Mouse (Mus musculus) stomach, postnatal 0 days (tissue): ENCODE results near the gene Hist1h1a. TPM values are rescaled to one million over a fixed set of nuclear protein-coding genes. Genes with fewer than 3 reads are reported as not detected.
"Not testable (repeated sequence)": the region's sequence is repeated elsewhere in the genome, so short reads cannot be mapped to it uniquely, and the experiment has no call there.

Experiments used
- ATAC-seq: fragments of 200-750 bp; cut with Nextera tagmentation; 2 replicates; pipeline ENCODE4 v1.8.0; 2017; ENCODE audit not compliant: low FRiP score, low TSS enrichment
- DNase-seq: peaks from one replicate; pipeline ENCODE4 v3.0.0-alpha.2; 2016; ENCODE audit warnings: low spot score
- H3K27ac ChIP-seq: fragments of 300-500 bp; sonication (generic); replicated peaks from 2 replicates; pipeline ENCODE4 v1.5.1; 2014; ENCODE audit warnings: mild to moderate bottlenecking, control low read depth
- H3K27me3 ChIP-seq: fragments of 300-500 bp; sonication (generic); 2 replicates; pipeline ENCODE4 v1.6.1; 2014; ENCODE audit warnings: low read length; ENCODE audit not compliant: control insufficient read depth, insufficient read depth
- H3K36me3 ChIP-seq: fragments of 300-500 bp; sonication (generic); 2 replicates; pipeline ENCODE4 v1.6.1; 2014; ENCODE audit warnings: low read length, mixed read lengths; ENCODE audit not compliant: control insufficient read depth, insufficient read depth
- H3K4me1 ChIP-seq: fragments of 300-500 bp; sonication (generic); replicated peaks from 2 replicates; pipeline ENCODE4 v1.6.1; 2014; ENCODE audit warnings: antibody characterized with exemption; ENCODE audit not compliant: control insufficient read depth, insufficient read depth
- H3K4me2 ChIP-seq: fragments of 300-500 bp; sonication (generic); replicated peaks from 2 replicates; pipeline ENCODE4 v1.6.1; 2014; ENCODE audit warnings: low read depth, mild to moderate bottlenecking, control low read depth, moderate library complexity
- H3K4me3 ChIP-seq: fragments of 300-500 bp; sonication (generic); 2 replicates; pipeline ENCODE4 v1.5.1; 2014; ENCODE audit warnings: low read depth, low read length, control low read depth
- H3K9ac ChIP-seq: fragments of 300-500 bp; sonication (generic); 2 replicates; pipeline ENCODE4 v1.6.1; 2014; ENCODE audit warnings: mild to moderate bottlenecking, low read length, control low read depth, mixed read lengths
- H3K9me3 ChIP-seq: fragments of 300-500 bp; sonication (generic); 2 replicates; pipeline ENCODE4 v1.6.1; 2016; ENCODE audit warnings: low read length; ENCODE audit not compliant: control insufficient read depth
- CTCF ChIP-seq: IDR thresholded peaks from 2 replicates; pipeline ENCODE4 v1.5.1; 2016; ENCODE audit warnings: antibody characterized with exemption, low read depth, mild to moderate bottlenecking, moderate library complexity
- EP300 ChIP-seq: optimal IDR thresholded peaks from 2 replicates; pipeline ENCODE3; 2016; ENCODE audit warnings: antibody characterized with exemption
- WGBS: fragments of 180-500 bp; shearing (Covaris S2); extraction: QIAGEN DNeasy Blood & Tissue Kit; methylation state at CpG from one replicate; pipeline ENCODE4 v1.1.7; 2014; 5-methylcytosine and 5-hydroxymethylcytosine counted together
- polyA plus RNA-seq: library from polyadenylated mRNA; unstranded; fragments of >200 nt; fragmentation: Nextera tagmentation; extraction: Ambion mirVana; gene quantifications from 2 replicates; pipeline ENCODE4 v1.2.1, GENCODE M21; 2015

The Hist1h1a gene
- polyA plus RNA-seq, 1 experiment from 2014 or later = 1.4 TPM

DNA sequence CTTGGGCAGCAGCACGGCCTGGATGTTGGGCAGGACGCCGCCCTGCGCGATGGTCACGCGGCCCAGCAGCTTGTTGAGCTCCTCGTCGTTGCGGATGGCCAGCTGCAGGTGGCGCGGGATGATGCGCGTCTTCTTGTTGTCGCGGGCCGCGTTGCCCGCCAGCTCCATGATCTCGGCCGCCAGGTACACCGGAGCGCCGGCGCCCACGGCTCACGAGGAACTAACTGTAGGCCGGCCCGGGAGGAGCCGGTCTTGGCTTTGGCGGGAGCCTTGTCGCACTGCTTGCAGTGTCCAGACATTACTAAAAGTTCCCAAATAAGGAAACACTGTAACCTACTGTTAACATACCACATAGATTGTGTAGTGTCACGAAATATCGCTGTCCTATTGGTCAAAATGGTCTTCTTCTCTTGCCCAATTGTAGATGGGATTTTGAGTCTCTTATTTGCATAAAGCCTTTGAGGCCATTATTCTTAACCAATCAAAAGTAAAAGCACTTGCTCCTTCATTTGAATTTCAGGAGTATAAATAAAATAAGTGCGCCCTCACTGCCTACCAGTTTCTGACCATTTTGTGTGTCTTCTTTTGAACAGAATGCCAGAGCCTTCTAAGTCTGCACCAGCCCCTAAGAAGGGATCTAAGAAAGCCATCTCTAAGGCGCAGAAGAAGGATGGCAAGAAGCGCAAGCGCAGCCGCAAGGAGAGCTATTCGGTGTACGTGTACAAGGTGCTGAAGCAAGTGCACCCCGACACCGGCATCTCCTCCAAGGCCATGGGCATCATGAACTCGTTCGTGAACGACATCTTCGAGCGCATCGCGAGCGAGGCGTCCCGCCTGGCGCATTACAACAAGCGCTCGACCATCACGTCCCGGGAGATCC is 17.0 kb upstream of the Hist1h1a start, which contains the start of gene Hist1h2bb:
Gene Hist1h2bb, plus strand, starts transcription at position 534 of the 880 bp plus-strand sequence.
- ATAC-seq = peak; percentile 91
- H3K36me3 ChIP-seq, H3K9me3 ChIP-seq, H3K27me3 ChIP-seq, H3K4me1 ChIP-seq: not testable (repeated sequence)
- Histone ChIP-seq H3K9ac (peak within 1 kb of the TSS; percentile 63), H3K27ac (peak within 1 kb of the TSS; percentile 97), H3K4me2 (peak within 1 kb of the TSS; percentile 62), H3K4me3 (peak within 1 kb of the TSS; percentile 33)
- 0% methylated on average over 38 of the region's 58 CpGs for WGBS
- DNase-seq = peak; percentile 80
- TF ChIP-seq EP300 = peak; percentile 43

DNA sequence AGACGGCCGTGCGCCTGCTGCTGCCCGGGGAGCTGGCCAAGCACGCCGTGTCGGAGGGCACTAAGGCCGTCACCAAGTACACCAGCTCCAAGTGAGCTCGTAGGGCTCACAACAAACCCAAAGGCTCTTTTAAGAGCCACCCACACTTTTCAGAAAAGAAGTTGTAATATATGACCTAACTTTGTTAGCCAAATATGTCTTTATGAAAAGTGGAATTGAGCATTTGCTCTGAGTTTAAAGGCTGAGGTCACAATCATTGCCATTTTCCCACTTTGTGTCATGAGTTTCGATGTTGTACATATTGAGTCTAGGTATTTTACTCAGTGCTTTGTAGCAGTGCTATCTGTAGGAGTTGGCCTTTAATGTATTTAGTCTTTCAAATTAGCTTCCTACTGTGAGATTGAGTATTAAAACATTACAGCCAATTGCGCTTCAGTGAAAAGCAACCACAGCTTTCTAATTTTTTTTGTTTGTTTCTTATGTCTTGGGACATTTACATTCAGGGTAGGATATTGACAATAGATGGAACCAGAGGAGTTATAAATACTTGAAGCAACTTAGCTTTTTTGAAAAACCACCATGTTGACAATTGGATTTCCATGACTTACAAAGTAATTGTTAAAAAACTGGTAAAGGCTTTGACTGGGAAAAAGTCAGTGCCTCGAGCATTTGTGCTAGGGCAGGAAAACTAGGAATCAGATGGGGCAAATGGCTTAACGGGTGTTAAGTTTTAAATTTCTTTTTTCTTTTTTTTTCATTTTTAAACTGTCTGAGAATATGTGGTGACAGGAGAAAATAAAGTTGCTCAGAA is 16.2 kb upstream of the Hist1h1a start:
- TF ChIP-seq EP300 (no peak), CTCF (no peak)
- Histone ChIP-seq H3K36me3 (no peaks in the 10 kb centered on the region), H3K4me1 (no peaks in the 10 kb centered on the region), H3K4me2 (peak overlapping the region; percentile 62), H3K4me3 (peak overlapping the region; percentile 14), H3K9me3 (no peaks in the 10 kb centered on the region), H3K27me3 (no peaks in the 10 kb centered on the region), H3K9ac (peak overlapping the region; percentile 23; the same call in 1 of the 2 replicates), H3K27ac (peak overlapping the region; percentile 89)
- ATAC-seq (no peak), DNase-seq (no peak)
- WGBS = 5% methylated on average over 9 of the region's 13 CpGs

DNA sequence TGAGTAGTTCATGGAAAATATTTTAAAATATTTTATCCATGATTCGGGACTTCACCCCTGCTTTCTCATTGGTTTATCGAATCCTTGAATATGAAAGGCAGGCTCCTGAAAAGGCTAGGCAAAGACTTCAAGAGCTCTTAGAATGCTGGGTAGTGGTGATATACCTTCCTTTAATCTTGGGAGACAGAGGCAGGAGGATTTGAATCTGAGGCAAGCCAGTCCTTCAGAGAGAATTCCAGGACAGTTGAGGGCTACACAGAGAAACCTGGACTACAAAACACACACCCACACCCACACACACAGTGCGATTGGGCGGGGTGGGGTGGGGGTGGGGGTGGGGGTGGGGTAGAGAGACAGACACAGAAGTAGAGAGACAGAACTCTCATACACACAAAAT is 15.6 kb upstream of the Hist1h1a start:
- Histone ChIP-seq H3K4me3 (no peak overlapping the region), H3K4me2 (no peak overlapping the region), H3K4me1 (no peaks in the 10 kb centered on the region), H3K36me3 (no peaks in the 10 kb centered on the region), H3K9ac (no peak overlapping the region), H3K27me3 (no peaks in the 10 kb centered on the region), H3K27ac (0 out of 2 replicates have a peak overlapping the region, but pooled peaks have one; percentile 14), H3K9me3 (no peaks in the 10 kb centered on the region)
- no peak for DNase-seq
- 6% methylated on average over 4 of the region's 4 CpGs for WGBS
- TF ChIP-seq CTCF (no peak), EP300 (no peak)
- ATAC-seq = no peak

DNA sequence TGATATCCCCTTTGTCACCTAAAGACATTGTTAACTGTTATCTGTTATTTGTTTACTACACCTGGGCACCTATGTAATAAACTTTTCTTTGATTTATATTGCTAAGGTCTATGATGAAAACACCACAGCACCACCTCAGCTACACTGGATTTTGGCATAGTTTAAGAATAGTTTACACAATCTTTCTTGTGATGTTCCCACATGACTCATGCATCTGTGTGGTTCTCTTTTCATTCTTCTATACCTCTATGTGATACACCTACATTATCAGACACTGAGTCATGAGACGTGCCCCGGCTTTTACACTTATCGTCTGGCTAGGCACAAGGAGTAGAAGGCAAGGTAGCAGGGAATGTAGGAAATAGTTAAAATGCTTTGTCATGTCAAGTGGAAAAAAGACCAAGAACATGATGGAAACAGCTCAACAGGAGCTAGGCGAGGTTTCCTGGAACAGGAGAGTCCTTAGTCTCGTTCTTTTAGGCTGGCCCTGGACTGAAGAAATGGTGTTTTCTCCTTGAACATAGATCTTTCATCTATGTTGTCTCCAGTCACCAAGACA is 13.8 kb upstream of the Hist1h1a start:
- no peak for DNase-seq
- H3K36me3 ChIP-seq = no peaks in the 10 kb centered on the region
- H3K27ac ChIP-seq = no peak overlapping the region
- H3K4me2 ChIP-seq = no peak overlapping the region
- H3K9me3 ChIP-seq = no peaks in the 10 kb centered on the region
- no peak for ATAC-seq
- no peaks in the 10 kb centered on the region for H3K4me1 ChIP-seq
- WGBS = 68% methylated on average over 5 of the region's 5 CpGs
- no peak overlapping the region for H3K9ac ChIP-seq
- H3K4me3 ChIP-seq = no peak overlapping the region
- no peaks in the 10 kb centered on the region for H3K27me3 ChIP-seq
- no peak for TF ChIP-seq EP300
- no peak for TF ChIP-seq CTCF

DNA sequence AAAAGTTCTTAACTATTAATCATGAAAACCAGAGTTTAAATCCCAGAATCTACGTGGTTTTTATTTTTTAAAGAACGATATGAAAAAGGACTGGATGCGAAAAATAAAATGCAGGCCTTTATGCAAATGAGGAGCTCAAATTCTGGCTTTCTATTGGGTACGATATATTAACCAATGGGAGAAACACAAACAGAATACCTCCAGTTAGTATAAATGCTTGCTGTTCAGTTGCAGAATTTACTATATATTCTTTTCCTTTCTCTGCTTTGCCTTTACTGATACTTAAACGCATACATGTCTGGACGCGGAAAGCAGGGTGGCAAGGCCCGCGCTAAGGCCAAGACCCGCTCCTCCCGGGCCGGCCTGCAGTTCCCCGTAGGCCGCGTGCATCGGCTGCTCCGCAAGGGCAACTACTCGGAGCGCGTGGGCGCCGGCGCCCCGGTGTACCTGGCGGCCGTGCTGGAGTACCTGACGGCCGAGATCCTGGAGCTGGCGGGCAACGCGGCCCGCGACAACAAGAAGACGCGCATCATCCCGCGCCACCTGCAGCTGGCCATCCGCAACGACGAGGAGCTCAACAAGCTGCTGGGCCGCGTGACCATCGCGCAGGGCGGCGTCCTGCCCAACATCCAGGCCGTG is 12.5 kb upstream of the Hist1h1a start, which contains the start of gene Hist1h2ab:
Gene Hist1h2ab, plus strand, starts transcription at position 288 of the 639 bp plus-strand sequence.
- ATAC-seq (peak; percentile 38; the same call in 1 of the 2 replicates), DNase-seq (peak; percentile 66)
- H3K9me3 ChIP-seq = not testable (repeated sequence)

More for the DNA sequence above, 12.5 kb upstream of the Hist1h1a start, which contains the start of gene Hist1h2ab:
- peak; percentile 17; the same call in 1 of the 2 replicates for TF ChIP-seq CTCF
- Histone ChIP-seq H3K27ac (peak within 1 kb of the TSS; percentile 90), H3K4me3 (peak within 1 kb of the TSS; percentile 31), H3K4me2 (peak within 1 kb of the TSS; percentile 55), H3K9ac (peak within 1 kb of the TSS; percentile 18; the same call in 1 of the 2 replicates)
- not testable (repeated sequence) for H3K4me1 ChIP-seq, H3K27me3 ChIP-seq, H3K36me3 ChIP-seq
- 2% methylated on average over 27 of the region's 47 CpGs for WGBS
